Mouse (Mus musculus): ENCODE results near the gene Aicda.

- TF ChIP-seq CTCF (IDR thresholded peaks at IDR 0.05; ENCODE audit: extremely low read depth, insufficient read length, insufficient replicate concordance, low read depth, low read length) (no peak), POLR2A (IDR thresholded peaks at IDR 0.05; ENCODE audit: low read depth, low read length) (no peak)
Observed at GRCm38 (mm10) chr6:122596608-122597007, 43.0 kb downstream of the Aicda start.
